Mouse (Mus musculus): ENCODE measurements around the gene Rfc2. TPM values are rescaled to one million over a fixed set of nuclear protein-coding genes. Genes with fewer than 3 reads are reported as not detected.

The Rfc2 gene
- polyA plus RNA-seq, 1 experiment from 2014 or later = 192 TPM

DNA sequence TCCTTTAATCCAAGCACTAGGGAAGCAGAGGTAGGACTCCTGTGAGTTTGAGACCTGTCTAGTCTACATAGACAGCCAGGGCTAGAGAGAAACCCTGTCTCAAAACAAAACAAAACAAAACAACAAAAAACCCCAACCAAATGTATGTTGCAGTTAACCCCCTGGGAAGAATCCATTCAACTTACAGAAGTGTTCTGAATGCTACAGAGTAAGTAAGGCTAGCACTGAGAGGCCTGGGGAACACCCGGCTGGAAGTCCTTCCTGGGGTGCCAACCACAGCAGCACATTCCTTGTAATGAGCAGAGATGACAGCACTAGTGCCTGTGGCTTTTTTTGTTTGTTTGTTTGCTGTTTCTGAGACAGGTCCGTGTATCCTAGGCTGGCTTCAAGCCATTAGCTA is 51.7 kb downstream of the Rfc2 start:
- Histone ChIP-seq H3K4me2 (ENCODE audit: low read length) (no peak overlapping the region), H3K4me1 (ENCODE audit: control insufficient read depth, insufficient read depth, low read depth, low read length) (peaks cover 16% of the 10 kb centered on the region), H3K27ac (ENCODE audit: low read depth, low read length) (no peak overlapping the region), H3K27me3 (replicated peaks; ENCODE audit: control insufficient read depth, insufficient read depth, low read length) (no peaks in the 10 kb centered on the region), H3K36me3 (ENCODE audit: control insufficient read depth, insufficient read depth, low read length) (peaks cover 5% of the 10 kb centered on the region), H3K9me3 (ENCODE audit: control insufficient read depth, low read length) (no peaks in the 10 kb centered on the region), H3K9ac (ENCODE audit: low read depth, low read length) (no peak overlapping the region), H3K4me3 (ENCODE audit: low read length) (no peak overlapping the region)
- 47% methylated on average over 2 of the region's 2 CpGs for WGBS
- ATAC-seq = no peak

GRCm38 (mm10) chr5:134637820-134638367 is 56.7 kb downstream of the Rfc2 start:
- H3K36me3 ChIP-seq (ENCODE audit: control insufficient read depth, insufficient read depth, low read length) = 0 out of 2 replicates have a peak, but pooled peaks cover 2% of the 10 kb centered on the region
- no peaks in the 10 kb centered on the region for H3K27me3 ChIP-seq (replicated peaks; ENCODE audit: control insufficient read depth, insufficient read depth, low read length)
- H3K27ac ChIP-seq (ENCODE audit: low read depth, low read length) = no peak overlapping the region
- ATAC-seq = no peak
- H3K4me1 ChIP-seq (ENCODE audit: control insufficient read depth, insufficient read depth, low read depth, low read length) = peaks cover 19% of the 10 kb centered on the region
- WGBS = 25% methylated on average over 5 of the region's 5 CpGs
- H3K4me2 ChIP-seq (ENCODE audit: low read length) = peak overlapping the region; percentile 76
- H3K9ac ChIP-seq (ENCODE audit: low read depth, low read length) = peak overlapping the region; percentile 99
- H3K4me3 ChIP-seq (ENCODE audit: low read length) = peak overlapping the region; percentile 86
- H3K9me3 ChIP-seq (ENCODE audit: control insufficient read depth, low read length) = no peaks in the 10 kb centered on the region

DNA sequence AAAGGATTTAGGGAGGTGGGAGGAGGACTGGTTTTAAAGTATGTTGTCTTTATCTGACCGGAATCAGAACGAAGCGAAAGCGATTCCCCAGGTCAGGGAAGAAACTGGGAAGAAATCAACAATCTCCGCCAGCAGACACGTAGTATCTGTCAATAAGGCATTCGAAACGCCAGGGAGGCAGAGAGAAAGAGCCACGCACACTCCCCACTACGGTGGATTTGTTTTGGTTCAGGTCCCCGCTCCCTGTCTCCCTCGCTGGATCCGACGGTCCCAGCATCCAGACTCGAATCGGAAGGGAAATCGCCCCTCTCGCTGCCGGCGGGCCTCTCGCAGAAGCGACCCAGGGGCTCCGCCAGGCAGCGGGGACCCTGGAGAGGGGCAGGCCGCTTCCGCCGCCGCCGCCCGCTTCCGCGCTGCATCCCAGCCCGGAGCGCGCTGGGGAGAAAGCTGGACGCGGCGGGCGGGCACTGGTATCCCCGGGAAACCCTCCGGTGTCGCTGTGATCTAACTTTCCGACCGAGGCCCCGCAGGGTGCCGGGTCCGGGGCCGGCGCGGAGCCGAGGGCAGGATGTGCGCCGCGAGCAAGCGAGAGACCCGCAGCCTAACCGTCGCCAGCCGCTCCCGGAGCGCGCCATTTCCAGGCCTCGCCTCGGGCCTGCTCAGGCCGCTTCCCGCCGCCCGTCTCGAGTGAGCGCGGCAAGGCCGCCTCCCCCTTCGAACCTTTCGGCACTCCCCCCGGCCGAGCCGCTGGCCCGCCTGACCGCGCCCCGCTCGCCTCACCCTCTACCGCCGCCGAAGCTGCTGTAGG is 57.5 kb downstream of the Rfc2 start:
- ATAC-seq = peak; percentile 83
- H3K27ac ChIP-seq (ENCODE audit: low read depth, low read length) = peak overlapping the region; percentile 95
- no peaks in the 10 kb centered on the region for H3K9me3 ChIP-seq (ENCODE audit: control insufficient read depth, low read length)
- H3K27me3 ChIP-seq (replicated peaks; ENCODE audit: control insufficient read depth, insufficient read depth, low read length) = no peaks in the 10 kb centered on the region
- peak overlapping the region; percentile 86 for H3K4me3 ChIP-seq (ENCODE audit: low read length)
- H3K4me2 ChIP-seq (ENCODE audit: low read length) = peak overlapping the region; percentile 76
- H3K4me1 ChIP-seq (ENCODE audit: control insufficient read depth, insufficient read depth, low read depth, low read length) = peaks cover 16% of the 10 kb centered on the region
- WGBS = under 1% methylated on average over 63 of the region's 85 CpGs
- peak overlapping the region; percentile 99 for H3K9ac ChIP-seq (ENCODE audit: low read depth, low read length)
- H3K36me3 ChIP-seq (ENCODE audit: control insufficient read depth, insufficient read depth, low read length) = 0 out of 2 replicates have a peak, but pooled peaks cover 2% of the 10 kb centered on the region

DNA sequence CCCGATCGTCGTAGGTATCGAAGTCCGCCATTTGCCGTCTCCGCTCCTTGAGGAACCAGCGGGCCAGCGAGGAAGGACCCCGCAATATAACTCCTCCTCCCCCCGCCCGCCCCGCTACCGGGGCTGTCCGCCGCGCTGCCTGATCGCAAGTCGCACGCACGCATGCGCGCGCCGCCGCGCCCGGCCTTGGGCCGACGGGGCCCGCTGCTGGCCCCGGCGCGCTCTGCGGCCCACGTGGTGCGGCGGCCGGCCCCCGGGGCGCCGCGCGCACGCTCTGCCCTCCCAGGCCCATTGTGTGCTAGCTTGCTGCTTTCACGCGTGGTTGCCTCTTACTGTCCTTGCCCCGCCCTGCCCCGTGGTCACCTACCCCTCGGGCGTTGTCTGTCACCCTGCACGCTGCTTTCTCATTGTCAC is 58.1 kb downstream of the Rfc2 start, which contains the start of gene Eif4h:
Gene Eif4h, minus strand, starts transcription at position 222 of the 414 bp plus-strand sequence.
- ATAC-seq = peak; percentile 94
- Histone ChIP-seq H3K9me3 (ENCODE audit: control insufficient read depth, low read length) (no peaks in the 10 kb centered on the region), H3K27ac (ENCODE audit: low read depth, low read length) (peak within 1 kb of the TSS; percentile 95), H3K36me3 (ENCODE audit: control insufficient read depth, insufficient read depth, low read length) (0 out of 2 replicates have a peak, but pooled peaks cover 2% of the 10 kb centered on the region), H3K4me3 (ENCODE audit: low read length) (peak within 1 kb of the TSS; percentile 86), H3K4me2 (ENCODE audit: low read length) (peak within 1 kb of the TSS; percentile 76), H3K27me3 (replicated peaks; ENCODE audit: control insufficient read depth, insufficient read depth, low read length) (no peaks in the 10 kb centered on the region), H3K9ac (ENCODE audit: low read depth, low read length) (peak within 1 kb of the TSS; percentile 99), H3K4me1 (ENCODE audit: control insufficient read depth, insufficient read depth, low read depth, low read length) (peaks cover 14% of the 10 kb centered on the region)
- under 1% methylated on average over 45 of the region's 52 CpGs for WGBS

DNA sequence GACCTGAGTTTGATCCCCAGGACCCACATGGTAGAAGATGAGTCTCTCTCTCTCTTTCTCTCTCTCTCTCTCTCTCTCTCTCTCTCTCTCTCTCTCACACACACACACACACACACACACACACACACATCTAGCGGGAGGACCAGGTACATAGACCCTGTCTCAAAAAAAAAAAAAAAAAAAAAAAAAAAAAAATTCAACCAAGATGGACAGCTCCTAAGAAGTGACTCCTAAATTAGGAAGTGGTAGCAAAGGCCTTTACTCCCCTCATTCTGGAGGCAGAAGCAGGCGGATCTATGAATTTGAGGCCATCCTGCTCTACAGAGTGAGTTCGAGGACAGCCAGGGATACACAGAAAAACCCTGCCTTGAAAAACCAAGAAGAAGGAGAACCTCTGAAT is 59.2 kb downstream of the Rfc2 start:
- Histone ChIP-seq H3K9me3 (ENCODE audit: control insufficient read depth, low read length) (no peaks in the 10 kb centered on the region), H3K36me3 (ENCODE audit: control insufficient read depth, insufficient read depth, low read length) (0 out of 2 replicates have a peak, but pooled peaks cover 2% of the 10 kb centered on the region), H3K27ac (ENCODE audit: low read depth, low read length) (no peak overlapping the region), H3K27me3 (replicated peaks; ENCODE audit: control insufficient read depth, insufficient read depth, low read length) (no peaks in the 10 kb centered on the region), H3K4me3 (ENCODE audit: low read length) (no peak overlapping the region), H3K9ac (ENCODE audit: low read depth, low read length) (no peak overlapping the region), H3K4me2 (ENCODE audit: low read length) (no peak overlapping the region), H3K4me1 (ENCODE audit: control insufficient read depth, insufficient read depth, low read depth, low read length) (peaks cover 14% of the 10 kb centered on the region)
- WGBS = 90% methylated on average over 3 of the region's 3 CpGs
- no peak for ATAC-seq

DNA sequence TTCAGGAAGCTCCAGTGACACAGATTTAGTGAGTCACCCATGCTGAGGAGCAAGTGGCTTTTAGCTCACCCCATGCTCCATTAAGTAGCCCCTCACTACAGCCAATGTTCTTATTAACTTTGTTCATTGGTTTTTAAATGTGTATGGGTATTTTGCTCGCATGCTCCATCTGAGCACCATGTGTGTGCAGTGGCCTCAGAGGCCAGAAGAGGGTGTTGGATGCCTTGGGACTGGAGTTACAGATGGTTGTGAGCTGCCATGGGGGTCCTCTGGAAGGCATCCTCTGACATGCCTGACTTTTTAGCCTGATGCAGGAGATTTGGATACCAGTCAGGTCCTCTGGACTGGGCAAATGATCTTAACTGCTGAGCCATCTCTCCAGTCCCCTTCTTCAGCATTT is 63.0 kb downstream of the Rfc2 start:
- 0 out of 2 replicates have a peak overlapping the region, but pooled peaks have one; percentile 27 for H3K27ac ChIP-seq (ENCODE audit: low read depth, low read length)
- WGBS = 89% methylated on average over 1 of the region's 1 CpGs
- H3K4me2 ChIP-seq (ENCODE audit: low read length) = no peak overlapping the region
- peaks cover 3% of the 10 kb centered on the region for H3K4me1 ChIP-seq (ENCODE audit: control insufficient read depth, insufficient read depth, low read depth, low read length)
- H3K4me3 ChIP-seq (ENCODE audit: low read length) = no peak overlapping the region
- H3K36me3 ChIP-seq (ENCODE audit: control insufficient read depth, insufficient read depth, low read length) = no peaks in the 10 kb centered on the region
- ATAC-seq = no peak
- H3K9me3 ChIP-seq (ENCODE audit: control insufficient read depth, low read length) = no peaks in the 10 kb centered on the region
- no peak overlapping the region for H3K9ac ChIP-seq (ENCODE audit: low read depth, low read length)
- no peaks in the 10 kb centered on the region for H3K27me3 ChIP-seq (replicated peaks; ENCODE audit: control insufficient read depth, insufficient read depth, low read length)

- H3K4me1 ChIP-seq (ENCODE audit: control insufficient read depth, insufficient read depth, low read depth, low read length) = peaks cover 2% of the 10 kb centered on the region
- 0 out of 2 replicates have a peak overlapping the region, but pooled peaks have one; percentile 27 for H3K27ac ChIP-seq (ENCODE audit: low read depth, low read length)
- ATAC-seq = no peak
- H3K9ac ChIP-seq (ENCODE audit: low read depth, low read length) = no peak overlapping the region
- H3K4me2 ChIP-seq (ENCODE audit: low read length) = no peak overlapping the region
- WGBS = 71% methylated on average over 8 of the region's 8 CpGs
- no peaks in the 10 kb centered on the region for H3K9me3 ChIP-seq (ENCODE audit: control insufficient read depth, low read length)
- no peaks in the 10 kb centered on the region for H3K36me3 ChIP-seq (ENCODE audit: control insufficient read depth, insufficient read depth, low read length)
- H3K27me3 ChIP-seq (replicated peaks; ENCODE audit: control insufficient read depth, insufficient read depth, low read length) = no peaks in the 10 kb centered on the region
- no peak overlapping the region for H3K4me3 ChIP-seq (ENCODE audit: low read length)
These were observed 63.5 kb downstream of the Rfc2 start for GRCm38 (mm10) chr5:134644643-134645118.

- Histone ChIP-seq H3K36me3 (ENCODE audit: control insufficient read depth, insufficient read depth, low read length) (no peaks in the 10 kb centered on the region), H3K4me2 (ENCODE audit: low read length) (no peak overlapping the region), H3K9me3 (ENCODE audit: control insufficient read depth, low read length) (no peaks in the 10 kb centered on the region), H3K27me3 (replicated peaks; ENCODE audit: control insufficient read depth, insufficient read depth, low read length) (no peaks in the 10 kb centered on the region), H3K4me1 (ENCODE audit: control insufficient read depth, insufficient read depth, low read depth, low read length) (no peaks in the 10 kb centered on the region), H3K9ac (ENCODE audit: low read depth, low read length) (no peak overlapping the region), H3K4me3 (ENCODE audit: low read length) (no peak overlapping the region), H3K27ac (ENCODE audit: low read depth, low read length) (no peak overlapping the region)
- 75% methylated on average over 4 of the region's 4 CpGs for WGBS
- no peak for ATAC-seq
These were observed 65.3 kb downstream of the Rfc2 start for GRCm38 (mm10) chr5:134646461-134646860.

DNA sequence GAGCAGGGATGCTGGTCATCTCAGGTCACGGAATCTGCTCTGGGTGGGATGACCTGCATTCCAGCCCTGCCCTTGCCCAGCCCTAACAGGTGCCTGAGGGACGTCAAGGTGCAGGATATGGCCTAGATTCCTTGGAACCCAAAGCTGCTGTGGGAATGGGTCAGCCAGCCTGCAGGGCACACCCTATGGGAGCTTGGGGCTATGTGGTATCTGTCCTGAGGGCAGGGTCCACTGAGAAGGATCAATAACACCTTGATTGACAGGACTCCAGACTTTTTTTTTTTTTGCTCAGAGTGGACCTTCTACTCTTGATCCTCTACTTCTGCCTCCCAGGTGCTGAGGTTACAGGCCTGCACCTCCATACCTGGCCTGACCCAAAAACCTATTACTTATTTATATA is 66.2 kb downstream of the Rfc2 start:
- Histone ChIP-seq H3K4me1 (ENCODE audit: control insufficient read depth, insufficient read depth, low read depth, low read length) (no peaks in the 10 kb centered on the region; the same call in 1 of the 2 replicates), H3K36me3 (ENCODE audit: control insufficient read depth, insufficient read depth, low read length) (no peaks in the 10 kb centered on the region), H3K4me3 (ENCODE audit: low read length) (no peak overlapping the region), H3K9me3 (ENCODE audit: control insufficient read depth, low read length) (no peaks in the 10 kb centered on the region), H3K27me3 (replicated peaks; ENCODE audit: control insufficient read depth, insufficient read depth, low read length) (no peaks in the 10 kb centered on the region), H3K27ac (ENCODE audit: low read depth, low read length) (no peak overlapping the region), H3K4me2 (ENCODE audit: low read length) (no peak overlapping the region), H3K9ac (ENCODE audit: low read depth, low read length) (no peak overlapping the region)
- WGBS = 69% methylated on average over 2 of the region's 2 CpGs
- ATAC-seq = no peak
